Mouse (Mus musculus) ES-Bruce4 (cell line): ENCODE measurements at regions not wholly inside any gene's neighbourhood (a gene's known extent, or its start where the extent isn't known, plus 50 kb on each side); places are given as distances from the start of the nearest gene placed in this dataset.

ENCODE experiments used
- H3K27ac ChIP-seq: 2 replicates; pipeline ENCODE4 v1.5.1; 2012; ENCODE audit warnings: low read length, inconsistent platforms; ENCODE audit not compliant: insufficient read depth
- H3K27me3 ChIP-seq: 2 replicates; pipeline ENCODE4 v1.6.1; 2012; ENCODE audit warnings: mild to moderate bottlenecking, low read length, inconsistent platforms; ENCODE audit not compliant: control insufficient read depth, poor library complexity, insufficient read depth, severe bottlenecking
- H3K36me3 ChIP-seq: 2 replicates; pipeline ENCODE4 v1.6.1; 2012; ENCODE audit warnings: inconsistent platforms, mild to moderate bottlenecking, low read length, moderate library complexity; ENCODE audit not compliant: control insufficient read depth, poor library complexity, insufficient read depth, severe bottlenecking
- H3K4me1 ChIP-seq: one replicate; pipeline ENCODE4 v1.8.1; 2011; ENCODE audit warnings: low read length; ENCODE audit not compliant: control insufficient read depth, insufficient read depth
- H3K4me3 ChIP-seq: 2 replicates; pipeline ENCODE4 v1.5.1; 2011; ENCODE audit warnings: low read depth, mild to moderate bottlenecking, low read length
- H3K9ac ChIP-seq: 2 replicates; pipeline ENCODE4 v1.6.1; 2012; ENCODE audit warnings: low read depth, mild to moderate bottlenecking, inconsistent platforms; ENCODE audit not compliant: poor library complexity, severe bottlenecking
- H3K9me3 ChIP-seq: replicated peaks from 2 replicates; pipeline ENCODE4 v1.6.1; 2012; ENCODE audit warnings: mild to moderate bottlenecking, low read length, inconsistent platforms; ENCODE audit not compliant: control insufficient read depth, poor library complexity, insufficient read depth, severe bottlenecking
- CTCF ChIP-seq: IDR thresholded peaks from one replicate; pipeline ENCODE4 v1.8.1; 2011; ENCODE audit warnings: low read depth, low read length
- EP300 ChIP-seq: IDR thresholded peaks from 2 replicates; pipeline ENCODE4 v1.6.1; 2011; ENCODE audit warnings: low read depth, low read length; ENCODE audit not compliant: insufficient read depth
- POLR2A ChIP-seq: IDR thresholded peaks from one replicate; pipeline ENCODE4 v1.8.1; 2011; ENCODE audit warnings: low read length; ENCODE audit not compliant: insufficient read depth

GRCm38 (mm10) chr8:34300331-34300903, 188.9 kb upstream of the Gm10131 start:
- Histone ChIP-seq H3K27me3 (no peaks in the 10 kb centered on the region; the same call in 1 of the 2 replicates), H3K9me3 (no peaks in the 10 kb centered on the region; the same call in 1 of the 2 replicates), H3K36me3 (no peaks in the 10 kb centered on the region), H3K4me1 (no peaks in the 10 kb centered on the region), H3K27ac (no peak overlapping the region), H3K9ac (no peak overlapping the region), H3K4me3 (no peak overlapping the region)
- no peak for TF ChIP-seq POLR2A
- TF ChIP-seq CTCF: no peak
- no peak for TF ChIP-seq EP300

- TF ChIP-seq EP300: no peak
- TF ChIP-seq CTCF: no peak
- no peak for TF ChIP-seq POLR2A
- Histone ChIP-seq H3K36me3 (no peaks in the 10 kb centered on the region), H3K27ac (no peak overlapping the region)
Observed at GRCm38 (mm10) chr8:34294721-34295120, 183.2 kb upstream of the Gm10131 start.

GRCm38 (mm10) chr8:34290670-34291069, 179.1 kb upstream of the Gm10131 start:
- Histone ChIP-seq H3K27me3 (no peaks in the 10 kb centered on the region), H3K9ac (no peak overlapping the region), H3K4me1 (no peaks in the 10 kb centered on the region), H3K4me3 (no peak overlapping the region), H3K36me3 (no peaks in the 10 kb centered on the region), H3K27ac (no peak overlapping the region), H3K9me3 (peaks cover 28% of the 10 kb centered on the region)
- TF ChIP-seq POLR2A: no peak
- no peak for TF ChIP-seq EP300
- no peak for TF ChIP-seq CTCF

More at GRCm38 (mm10) chr8:34294721-34295120, 183.2 kb upstream of the Gm10131 start:
- Histone ChIP-seq H3K4me1 (no peaks in the 10 kb centered on the region), H3K9me3 (peaks cover 16% of the 10 kb centered on the region), H3K4me3 (no peak overlapping the region), H3K27me3 (no peaks in the 10 kb centered on the region), H3K9ac (no peak overlapping the region)

GRCm38 (mm10) chr8:34287801-34288200, 176.3 kb upstream of the Gm10131 start:
- Histone ChIP-seq H3K9me3 (peaks cover 28% of the 10 kb centered on the region), H3K27ac (no peak overlapping the region), H3K36me3 (no peaks in the 10 kb centered on the region), H3K9ac (no peak overlapping the region), H3K4me1 (no peaks in the 10 kb centered on the region), H3K4me3 (no peak overlapping the region), H3K27me3 (no peaks in the 10 kb centered on the region)
- TF ChIP-seq POLR2A (no peak), EP300 (no peak), CTCF (no peak)

- TF ChIP-seq POLR2A (no peak), EP300 (no peak), CTCF (no peak)
- Histone ChIP-seq H3K27me3 (no peaks in the 10 kb centered on the region), H3K4me3 (no peak overlapping the region), H3K9ac (no peak overlapping the region), H3K36me3 (no peaks in the 10 kb centered on the region), H3K4me1 (peaks cover 2% of the 10 kb centered on the region), H3K9me3 (peaks cover 28% of the 10 kb centered on the region), H3K27ac (no peak overlapping the region)
Observed at GRCm38 (mm10) chr8:34284576-34284975, 173.0 kb upstream of the Gm10131 start.

- Histone ChIP-seq H3K27ac (no peak overlapping the region), H3K4me1 (peaks cover 2% of the 10 kb centered on the region), H3K36me3 (no peaks in the 10 kb centered on the region), H3K9ac (peak overlapping the region; percentile 15; the same call in 1 of the 2 replicates), H3K27me3 (no peaks in the 10 kb centered on the region), H3K9me3 (peaks cover 13% of the 10 kb centered on the region), H3K4me3 (peak overlapping the region; percentile 30)
- no peak for TF ChIP-seq EP300
- no peak for TF ChIP-seq POLR2A
- no peak for TF ChIP-seq CTCF
Observed at GRCm38 (mm10) chr8:34280433-34280832, 168.9 kb upstream of the Gm10131 start.
